Comparison of ENCODE assay signal across 23 mouse cellular contexts in the genomic region with DNA sequence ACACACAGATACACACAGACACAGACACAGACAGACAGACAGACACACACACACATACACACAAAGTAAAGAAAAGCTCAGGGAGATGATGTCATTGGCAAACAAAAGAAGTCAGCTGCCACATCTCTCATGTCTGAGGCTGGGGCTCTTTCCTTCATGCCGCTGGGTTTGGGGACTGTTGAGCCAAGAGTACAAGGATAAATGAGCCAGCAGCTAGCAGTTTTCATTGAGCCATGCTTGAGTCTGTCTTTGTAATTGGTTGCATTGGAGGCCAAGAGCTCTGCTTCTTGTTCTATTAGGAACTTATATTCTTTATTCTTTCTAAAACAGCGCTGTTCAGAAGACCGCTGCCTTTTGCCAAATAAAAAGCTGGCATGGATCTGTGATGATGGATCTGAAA.
"Had no signal": no experiment of that assay in that cellular context is flagged by ENCODE, and none has a peak within 500 bp of the region (broad histone marks: within the 10 kb centered on the region; RNA-seq: fewer than 3 reads in every experiment).

No protein-coding gene starts in this region.

- ATAC-seq: liver, embryonic 12.5 days; midbrain, embryonic 13.5 days had no signal

- H3K27ac ChIP-seq: limb, embryonic 13.5 days; liver, embryonic 12.5 days; liver, embryonic 15.5 days; lung, embryonic 15.5 days; midbrain, embryonic 10.5 days; midbrain, embryonic 13.5 days; neural tube, embryonic 12.5 days; neural tube, embryonic 15.5 days; stomach, postnatal 0 days had no signal

- H3K27me3 ChIP-seq: limb, embryonic 13.5 days; liver, embryonic 12.5 days; liver, embryonic 15.5 days; lung, embryonic 15.5 days; megakaryocyte, embryonic 14.5 days; midbrain, embryonic 13.5 days; neural tube, embryonic 12.5 days; neural tube, embryonic 15.5 days had no signal

- H3K4me2 ChIP-seq: limb, embryonic 13.5 days; liver, embryonic 12.5 days; liver, embryonic 15.5 days; lung, embryonic 15.5 days; midbrain, embryonic 13.5 days; neural tube, embryonic 12.5 days; neural tube, embryonic 15.5 days had no signal

- H3K36me3 ChIP-seq: limb, embryonic 13.5 days; liver, embryonic 12.5 days; liver, embryonic 15.5 days; lung, embryonic 15.5 days; midbrain, embryonic 10.5 days; midbrain, embryonic 13.5 days; neural tube, embryonic 12.5 days; neural tube, embryonic 15.5 days had no signal

- H3K9ac ChIP-seq: limb, embryonic 13.5 days; liver, embryonic 12.5 days; liver, embryonic 15.5 days; lung, embryonic 15.5 days; midbrain, embryonic 13.5 days; neural tube, embryonic 12.5 days; neural tube, embryonic 15.5 days had no signal

- H3K4me3 ChIP-seq: limb, embryonic 13.5 days; liver, embryonic 12.5 days; liver, embryonic 15.5 days; lung, embryonic 15.5 days; megakaryocyte, embryonic 14.5 days; midbrain, embryonic 10.5 days; midbrain, embryonic 13.5 days; neural tube, embryonic 12.5 days; neural tube, embryonic 15.5 days had no signal

- H3K4me1 ChIP-seq: limb, embryonic 13.5 days; liver, embryonic 12.5 days; liver, embryonic 15.5 days; lung, embryonic 15.5 days; megakaryocyte, embryonic 14.5 days; midbrain, embryonic 10.5 days; neural tube, embryonic 12.5 days had no signal

- DNase-seq: kidney, postnatal 14 days; kidney, postnatal 4 days; left cerebral cortex, postnatal 4 days; liver; lung, adult 18-20 months; lung, postnatal 10 days; lung, postnatal 36 days; right cerebral cortex, adult 18-20 months; right cerebral cortex, postnatal 14 days; right cerebral cortex, postnatal 4 days; thymus, adult 2 months; thymus, postnatal 14 days; thymus, postnatal 4 days had no signal

- H3K9me3 ChIP-seq: limb, embryonic 13.5 days; liver, embryonic 12.5 days; liver, embryonic 15.5 days; lung, embryonic 15.5 days; midbrain, embryonic 10.5 days; midbrain, embryonic 13.5 days; neural tube, embryonic 12.5 days; neural tube, embryonic 15.5 days had no signal
